Mouse (Mus musculus) thymus, adult 2 months (tissue): ENCODE results near the gene Nras.

Experiments used
- CTCF ChIP-seq: fragments of 200-500 bp; IDR thresholded peaks from 2 replicates; pipeline ENCODE4 v1.5.1; 2012; ENCODE audit warnings: mild to moderate bottlenecking, control low read depth, low read length, moderate library complexity, borderline replicate concordance; ENCODE audit not compliant: control insufficient read depth, poor library complexity, insufficient read depth; ENCODE audit errors: extremely low read depth
- POLR2A ChIP-seq: fragments of 200-500 bp; IDR thresholded peaks from 2 replicates; pipeline ENCODE4 v1.6.1; 2012; ENCODE audit warnings: mild to moderate bottlenecking, low read length, control low read depth, moderate library complexity; ENCODE audit not compliant: control insufficient read depth, poor library complexity, insufficient read depth; ENCODE audit errors: extremely low read depth

DNA sequence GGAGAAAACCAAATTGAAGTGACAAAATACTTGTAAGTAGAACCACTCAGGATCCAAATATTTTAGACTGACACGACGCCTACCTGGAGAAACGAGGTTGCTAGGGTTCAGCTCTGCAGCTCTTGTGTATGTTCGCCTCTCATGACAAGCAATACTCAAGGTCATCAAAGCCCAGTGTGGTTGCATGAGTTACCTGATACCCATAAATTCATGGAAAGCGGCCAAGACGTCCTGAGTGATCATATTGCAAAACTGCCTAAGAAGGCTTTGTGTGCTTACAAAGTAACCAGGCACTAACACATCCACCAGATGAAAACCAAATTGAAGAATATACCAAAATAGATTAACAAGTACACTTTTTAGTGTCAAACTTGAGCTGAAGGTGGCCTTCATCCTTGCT, 10.9 kb downstream of the Nras start:
- TF ChIP-seq POLR2A = no peak
- no peak for TF ChIP-seq CTCF
